Mouse (Mus musculus) heart, postnatal 4 days (tissue): ENCODE results near the gene Zmynd12. TPM values are rescaled to one million over a fixed set of nuclear protein-coding genes. Genes with fewer than 3 reads are reported as not detected.

Experiments used
- total RNA-seq, 2 experiments: library from RNA; stranded (reverse); gene quantifications; 2 replicates each; pipeline ENCODE4 v1.2.3; 2021

The Zmynd12 gene
- total RNA-seq, 2 experiments from 2014 or later: not detected

Other genes starting within 250 kb of the Zmynd12 start
- gene Zfp691, start 248.6 kb upstream of the Zmynd12 start, total RNA-seq: 10 to 100 TPM; 13.2 to 17.7 TPM
- gene Ermap, start 232.8 kb upstream of the Zmynd12 start, total RNA-seq: under 1 TPM; 0.21 to 0.32 TPM
- gene Svbp, start 227.5 kb upstream of the Zmynd12 start, total RNA-seq: 10 to 100 TPM; 42.8 to 43.2 TPM
- not detected for gene Tmem269, start 204.6 kb upstream of the Zmynd12 start, total RNA-seq
- gene AU022252, start 190.1 kb upstream of the Zmynd12 start, total RNA-seq: 10 to 100 TPM; 19.9 to 21.0 TPM
- 10 to 100 TPM; 25.1 to 27.2 TPM for gene P3h1, start 189.9 kb upstream of the Zmynd12 start, total RNA-seq
- gene Cldn19, start 167.4 kb upstream of the Zmynd12 start, total RNA-seq: 1 to 10 TPM in 1 of 2 experiments, under 1 TPM in 1; 0.17 to 1.2 TPM
- 100 to 1,000 TPM; 784 to 817 TPM for gene Ybx1, start 128.2 kb upstream of the Zmynd12 start, total RNA-seq
- 10 to 100 TPM; 18.4 to 23.0 TPM for gene Ppih, start 102.3 kb upstream of the Zmynd12 start, total RNA-seq
- gene Ccdc30, start 7.3 kb upstream of the Zmynd12 start, total RNA-seq: 1 to 10 TPM in 1 of 2 experiments, under 1 TPM in 1; 0.99 to 1.4 TPM
- gene Ppcs, start 394 bp upstream of the Zmynd12 start, total RNA-seq: 10 to 100 TPM; 12.2 to 12.4 TPM
- 1 to 10 TPM; 4.3 to 5.8 TPM for gene Rimkla, start 69.8 kb downstream of the Zmynd12 start, total RNA-seq
- 10 to 100 TPM; 51.3 to 53.5 TPM for gene Foxj3, start 114.2 kb downstream of the Zmynd12 start, total RNA-seq
- 1 to 10 TPM; 7.1 to 7.5 TPM for gene Frg2f1, start 116.7 kb downstream of the Zmynd12 start, total RNA-seq
- gene Guca2a, start 214.9 kb downstream of the Zmynd12 start, total RNA-seq: not detected
- under 1 TPM in 1 of 2 experiments, not detected in 1; 0.79 TPM for gene Guca2b, start 236.1 kb downstream of the Zmynd12 start, total RNA-seq